Mouse (Mus musculus) lung, adult 2 months (tissue): ENCODE results near the gene Celf2.

Experiments
- CTCF ChIP-seq: fragments of 200-500 bp; IDR thresholded peaks from 2 replicates; pipeline ENCODE4 v1.5.1; 2011; ENCODE audit warnings: mild to moderate bottlenecking, low read length, control low read depth; ENCODE audit not compliant: insufficient read depth
- POLR2A ChIP-seq: fragments of 200-500 bp; IDR thresholded peaks from 2 replicates; pipeline ENCODE4 v1.6.1; 2011; ENCODE audit warnings: low read depth, mild to moderate bottlenecking, control low read depth, low read length, borderline replicate concordance; ENCODE audit errors: extremely low read depth

DNA sequence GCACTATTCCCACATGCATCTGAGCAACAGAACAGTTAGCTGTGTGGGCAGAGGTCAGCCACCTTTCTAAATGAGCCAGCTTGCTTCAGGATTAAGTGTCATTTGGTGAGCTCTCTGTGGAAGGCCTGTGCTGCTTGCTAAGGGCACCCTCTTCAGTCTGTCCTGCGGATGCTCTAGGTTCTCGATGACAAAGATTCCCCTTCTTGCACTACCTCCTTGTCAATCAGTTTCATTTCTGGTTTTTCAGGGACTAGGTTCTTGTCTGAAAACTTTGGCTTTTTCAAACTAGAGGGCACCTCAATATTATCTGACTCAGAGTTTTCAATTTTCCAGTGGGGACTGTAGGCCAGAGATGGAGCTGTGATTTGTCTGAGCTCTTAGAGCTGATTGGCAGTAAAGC lies 949.8 kb downstream of the Celf2 start:
- TF ChIP-seq POLR2A (no peak), CTCF (no peak)
